Mouse (Mus musculus): ENCODE data around the gene Card10. TPM values are rescaled to one million over a fixed set of nuclear protein-coding genes. Genes with fewer than 3 reads are reported as not detected.

Gene Card10
- polyA plus RNA-seq, 1 experiment, result 6.4 TPM

- 7% methylated on average over 67 of the region's 67 CpGs for WGBS
- H3K4me1 ChIP-seq (ENCODE audit: control insufficient read depth, insufficient read depth, insufficient read length), result peaks cover 12% of the 10 kb centered on the region
- peak overlapping the region; percentile 33 for H3K27ac ChIP-seq (ENCODE audit: insufficient read depth, low read length)
- no peaks in the 10 kb centered on the region for H3K36me3 ChIP-seq (ENCODE audit: control insufficient read depth, insufficient read depth, low read length)
- peak overlapping the region; percentile 61 for H3K4me3 ChIP-seq (ENCODE audit: extremely low read depth, insufficient read depth, insufficient read length)
- TF ChIP-seq POLR2A (IDR thresholded peaks at IDR 0.05; ENCODE audit: low read depth, low read length) (no peak), CTCF (IDR thresholded peaks at IDR 0.05; ENCODE audit: extremely low read depth, insufficient read depth, insufficient read length, insufficient replicate concordance) (no peak)
- DNase-seq (ENCODE audit: low read depth in 1 of 2, low spot score in 2 of 2), result no peak
- peaks cover 10% of the 10 kb centered on the region; the same call in 1 of the 2 replicates for H3K27me3 ChIP-seq (ENCODE audit: control insufficient read depth, insufficient read depth, low read length)
These were observed 686 bp downstream of the Card10 start for GRCm38 (mm10) chr15:78801971-78802741.

DNA sequence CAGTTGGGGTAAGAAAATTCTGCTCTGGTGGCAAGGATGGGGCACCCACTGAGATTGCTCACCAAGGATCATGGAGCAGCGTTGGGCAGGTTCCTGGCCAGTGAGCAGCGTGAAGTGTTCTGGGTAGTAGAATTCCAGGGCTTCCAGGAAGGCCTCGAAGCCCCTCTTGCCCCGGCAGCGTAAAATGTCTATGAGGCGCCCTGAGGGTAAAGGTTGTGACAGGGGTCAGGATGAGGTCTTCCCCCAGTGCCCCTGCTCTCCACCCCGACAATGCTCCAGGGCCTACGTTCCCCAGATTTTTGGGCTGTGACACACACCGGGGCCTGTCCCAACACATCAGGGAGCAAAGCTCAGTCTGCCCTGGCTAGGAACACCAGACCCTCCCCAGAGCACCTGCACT is 1.3 kb downstream of the Card10 start:
- Histone ChIP-seq H3K4me1 (ENCODE audit: control insufficient read depth, insufficient read depth, insufficient read length) (peaks cover 12% of the 10 kb centered on the region), H3K4me3 (ENCODE audit: extremely low read depth, insufficient read depth, insufficient read length) (peak overlapping the region; percentile 61; the same call in 1 of the 2 replicates), H3K36me3 (ENCODE audit: control insufficient read depth, insufficient read depth, low read length) (no peaks in the 10 kb centered on the region), H3K27ac (ENCODE audit: insufficient read depth, low read length) (no peak overlapping the region), H3K27me3 (ENCODE audit: control insufficient read depth, insufficient read depth, low read length) (peaks cover 10% of the 10 kb centered on the region; the same call in 1 of the 2 replicates)
- WGBS, result 92% methylated on average over 9 of the region's 9 CpGs
- TF ChIP-seq POLR2A (IDR thresholded peaks at IDR 0.05; ENCODE audit: low read depth, low read length), result no peak
- TF ChIP-seq CTCF (IDR thresholded peaks at IDR 0.05; ENCODE audit: extremely low read depth, insufficient read depth, insufficient read length, insufficient replicate concordance), result no peak
- DNase-seq (ENCODE audit: low read depth in 1 of 2, low spot score in 2 of 2), result no peak

DNA sequence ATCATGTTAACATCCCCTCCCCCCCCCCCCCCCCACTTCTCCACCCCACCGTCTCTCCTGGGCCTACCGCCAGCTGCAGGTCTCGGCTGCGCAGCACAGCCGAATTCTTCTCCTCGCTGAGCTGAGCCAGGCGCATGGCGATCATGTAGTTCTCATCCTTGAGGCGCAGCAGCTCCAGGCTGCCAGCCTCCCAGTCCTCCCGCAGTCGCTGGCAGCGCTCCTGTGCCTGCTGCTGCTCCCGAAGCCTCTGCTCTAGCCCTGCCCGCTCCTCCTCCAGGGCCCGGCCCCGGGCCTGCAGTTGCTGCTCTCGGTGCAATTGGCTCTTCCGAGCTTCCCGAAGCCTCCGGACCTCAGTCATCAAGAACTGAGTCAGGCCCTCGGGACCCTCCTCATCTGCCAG is 3.8 kb downstream of the Card10 start:
- DNase-seq (ENCODE audit: low read depth in 1 of 2, low spot score in 2 of 2), result no peak
- WGBS, result 88% methylated on average over 20 of the region's 21 CpGs
- Histone ChIP-seq H3K36me3 (ENCODE audit: control insufficient read depth, insufficient read depth, low read length) (no peaks in the 10 kb centered on the region), H3K4me1 (ENCODE audit: control insufficient read depth, insufficient read depth, insufficient read length) (peaks cover 12% of the 10 kb centered on the region), H3K4me3 (ENCODE audit: extremely low read depth, insufficient read depth, insufficient read length) (no peak overlapping the region), H3K27ac (ENCODE audit: insufficient read depth, low read length) (no peak overlapping the region), H3K27me3 (ENCODE audit: control insufficient read depth, insufficient read depth, low read length) (peaks cover 10% of the 10 kb centered on the region; the same call in 1 of the 2 replicates)
- no peak for TF ChIP-seq POLR2A (IDR thresholded peaks at IDR 0.05; ENCODE audit: low read depth, low read length)
- no peak for TF ChIP-seq CTCF (IDR thresholded peaks at IDR 0.05; ENCODE audit: extremely low read depth, insufficient read depth, insufficient read length, insufficient replicate concordance)

DNA sequence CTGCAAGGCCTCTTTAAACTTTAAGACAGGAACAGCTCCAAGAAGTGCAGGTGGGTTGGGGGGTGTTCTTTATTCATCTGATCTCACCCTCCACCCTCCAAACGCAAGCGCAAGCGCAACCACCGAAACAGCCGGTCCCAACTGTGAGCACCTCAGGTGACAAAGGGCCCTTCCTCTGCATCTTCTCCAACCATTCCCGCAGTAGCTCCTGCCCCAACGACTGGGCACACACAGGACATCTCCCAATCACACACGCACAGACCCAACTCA is 5.8 kb downstream of the Card10 start:
- Histone ChIP-seq H3K27ac (ENCODE audit: insufficient read depth, low read length) (no peak overlapping the region), H3K27me3 (ENCODE audit: control insufficient read depth, insufficient read depth, low read length) (0 out of 2 replicates have a peak, but pooled peaks cover under 1% of the 10 kb centered on the region), H3K4me3 (ENCODE audit: extremely low read depth, insufficient read depth, insufficient read length) (no peak overlapping the region), H3K4me1 (ENCODE audit: control insufficient read depth, insufficient read depth, insufficient read length) (0 out of 2 replicates have a peak, but pooled peaks cover under 1% of the 10 kb centered on the region), H3K36me3 (ENCODE audit: control insufficient read depth, insufficient read depth, low read length) (no peaks in the 10 kb centered on the region)
- TF ChIP-seq CTCF (IDR thresholded peaks at IDR 0.05; ENCODE audit: extremely low read depth, insufficient read depth, insufficient read length, insufficient replicate concordance), result no peak
- TF ChIP-seq POLR2A (IDR thresholded peaks at IDR 0.05; ENCODE audit: low read depth, low read length), result no peak
- 77% methylated on average over 8 of the region's 8 CpGs for WGBS
- DNase-seq (ENCODE audit: low read depth in 1 of 2, low spot score in 2 of 2), result no peak

GRCm38 (mm10) chr15:78796196-78797059 is 6.4 kb downstream of the Card10 start:
- no peak overlapping the region for H3K4me3 ChIP-seq (ENCODE audit: extremely low read depth, insufficient read depth, insufficient read length)
- no peaks in the 10 kb centered on the region for H3K4me1 ChIP-seq (ENCODE audit: control insufficient read depth, insufficient read depth, insufficient read length)
- no peaks in the 10 kb centered on the region for H3K36me3 ChIP-seq (ENCODE audit: control insufficient read depth, insufficient read depth, low read length)
- no peak for TF ChIP-seq CTCF (IDR thresholded peaks at IDR 0.05; ENCODE audit: extremely low read depth, insufficient read depth, insufficient read length, insufficient replicate concordance)
- TF ChIP-seq POLR2A (IDR thresholded peaks at IDR 0.05; ENCODE audit: low read depth, low read length), result no peak
- H3K27ac ChIP-seq (ENCODE audit: insufficient read depth, low read length), result no peak overlapping the region
- 81% methylated on average over 25 of the region's 25 CpGs for WGBS
- no peak for DNase-seq (ENCODE audit: low read depth in 1 of 2, low spot score in 2 of 2)
- H3K27me3 ChIP-seq (ENCODE audit: control insufficient read depth, insufficient read depth, low read length), result no peaks in the 10 kb centered on the region

- no peaks in the 10 kb centered on the region for H3K36me3 ChIP-seq (ENCODE audit: control insufficient read depth, insufficient read depth, low read length)
- H3K27ac ChIP-seq (ENCODE audit: insufficient read depth, low read length), result no peak overlapping the region
- H3K4me3 ChIP-seq (ENCODE audit: extremely low read depth, insufficient read depth, insufficient read length), result no peak overlapping the region
- 86% methylated on average over 12 of the region's 12 CpGs for WGBS
- H3K27me3 ChIP-seq (ENCODE audit: control insufficient read depth, insufficient read depth, low read length), result no peaks in the 10 kb centered on the region
- no peaks in the 10 kb centered on the region for H3K4me1 ChIP-seq (ENCODE audit: control insufficient read depth, insufficient read depth, insufficient read length)
- TF ChIP-seq CTCF (IDR thresholded peaks at IDR 0.05; ENCODE audit: extremely low read depth, insufficient read depth, insufficient read length, insufficient replicate concordance) (no peak), POLR2A (IDR thresholded peaks at IDR 0.05; ENCODE audit: low read depth, low read length) (no peak)
- DNase-seq (ENCODE audit: low read depth in 1 of 2, low spot score in 2 of 2), result no peak
These were observed 11.9 kb downstream of the Card10 start for GRCm38 (mm10) chr15:78790990-78791389.

Data from spleen, adult 2 months (tissue).